Mouse (Mus musculus): Measurements from ENCODE around the gene St13. TPM values are rescaled to one million over a fixed set of nuclear protein-coding genes. Genes with fewer than 3 reads are reported as not detected.

The St13 gene
- polyA plus RNA-seq, 1 experiment from 2014 or later: 233 TPM

DNA sequence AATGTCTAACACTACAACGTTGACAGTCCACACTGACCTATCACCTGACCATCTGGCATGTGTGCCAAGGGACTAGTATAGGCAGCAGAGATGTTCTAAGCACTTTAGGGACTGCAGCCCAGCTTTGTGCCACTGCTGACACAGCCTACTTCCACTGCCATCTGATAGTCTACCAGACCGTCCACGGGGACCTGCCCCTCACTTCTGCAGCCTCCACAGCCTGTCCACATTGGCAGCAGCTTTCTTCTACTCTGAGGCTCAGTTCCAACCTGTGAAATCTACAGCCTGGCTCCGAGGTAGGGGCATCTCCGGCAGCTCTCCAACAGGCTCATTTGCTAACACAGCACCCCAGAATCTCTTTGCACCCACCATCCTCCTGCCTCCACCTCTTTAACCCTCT is 63.4 kb downstream of the St13 start:
- Histone ChIP-seq H3K27ac (replicated peaks) (no peak overlapping the region), H3K36me3 (replicated peaks) (peaks cover 93% of the 10 kb centered on the region), H3K4me1 (no peaks in the 10 kb centered on the region), H3K9me3 (no peaks in the 10 kb centered on the region), H3K27me3 (replicated peaks; ENCODE audit: low read depth, poor library complexity, severe bottlenecking) (no peaks in the 10 kb centered on the region), H3K4me3 (no peak overlapping the region)
- no peak for DNase-seq (ENCODE audit: low spot score)
- WGBS: 91% methylated on average over 5 of the region's 5 CpGs

DNA sequence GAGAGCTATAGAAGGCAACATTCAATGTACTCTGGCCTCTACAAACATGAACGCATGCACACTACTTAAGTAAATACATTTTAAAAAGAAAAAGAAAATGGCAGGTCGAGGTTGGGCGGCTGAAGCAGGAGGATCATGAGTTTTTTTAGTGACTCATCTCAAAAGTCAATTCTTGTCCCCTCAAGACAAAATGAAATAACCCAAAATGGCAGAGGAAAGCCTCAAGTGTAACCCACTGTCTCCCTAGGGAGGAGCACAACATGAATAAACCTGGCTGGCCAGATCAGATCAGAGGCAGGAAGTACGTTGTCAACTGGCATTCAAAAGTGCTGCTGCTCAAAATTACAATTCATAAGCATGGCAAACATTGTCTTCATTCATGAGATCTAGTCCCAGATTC is 67.4 kb downstream of the St13 start:
- H3K36me3 ChIP-seq (replicated peaks): peaks cover 78% of the 10 kb centered on the region
- H3K4me1 ChIP-seq: peaks cover 20% of the 10 kb centered on the region
- no peaks in the 10 kb centered on the region for H3K9me3 ChIP-seq
- WGBS: 94% methylated on average over 4 of the region's 4 CpGs
- no peaks in the 10 kb centered on the region for H3K27me3 ChIP-seq (replicated peaks; ENCODE audit: low read depth, poor library complexity, severe bottlenecking)
- no peak overlapping the region for H3K4me3 ChIP-seq
- no peak for DNase-seq (ENCODE audit: low spot score)
- no peak overlapping the region for H3K27ac ChIP-seq (replicated peaks)

DNA sequence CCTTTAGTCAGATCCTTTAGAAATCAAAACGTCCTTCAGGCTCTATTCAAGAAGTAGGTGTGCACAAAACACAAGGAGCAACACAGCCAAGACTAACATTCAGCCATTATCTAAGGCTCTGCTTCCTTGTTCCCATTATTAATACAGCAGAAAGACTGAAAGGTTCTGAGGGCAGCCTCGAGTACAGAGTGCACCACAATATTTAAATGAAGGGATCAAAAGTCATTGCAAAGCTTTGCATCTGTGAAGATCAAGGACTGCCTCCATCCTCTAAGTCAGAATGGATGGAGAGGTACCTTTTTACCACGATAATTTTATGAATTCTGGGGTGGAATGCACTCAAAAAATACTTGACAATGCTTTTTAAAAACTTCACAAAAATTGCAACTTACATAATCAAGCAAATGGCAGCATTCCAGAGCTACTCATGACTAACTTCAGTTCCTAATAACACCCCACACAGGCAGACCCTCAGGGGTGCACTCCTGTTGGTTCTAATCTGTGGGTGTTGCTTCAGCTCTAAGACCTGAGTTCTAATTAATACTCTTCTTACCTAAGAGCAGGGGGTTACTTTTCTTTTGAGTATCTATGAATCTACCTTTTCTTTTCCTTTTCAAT is 69.0 kb downstream of the St13 start:
- peaks cover 78% of the 10 kb centered on the region for H3K36me3 ChIP-seq (replicated peaks)
- H3K4me1 ChIP-seq: peaks cover 24% of the 10 kb centered on the region
- no peak for DNase-seq (ENCODE audit: low spot score)
- no peak overlapping the region for H3K4me3 ChIP-seq
- H3K27ac ChIP-seq (replicated peaks): no peak overlapping the region
- H3K9me3 ChIP-seq: no peaks in the 10 kb centered on the region
- no peaks in the 10 kb centered on the region for H3K27me3 ChIP-seq (replicated peaks; ENCODE audit: low read depth, poor library complexity, severe bottlenecking)
- 73% methylated on average over 3 of the region's 3 CpGs for WGBS

DNA sequence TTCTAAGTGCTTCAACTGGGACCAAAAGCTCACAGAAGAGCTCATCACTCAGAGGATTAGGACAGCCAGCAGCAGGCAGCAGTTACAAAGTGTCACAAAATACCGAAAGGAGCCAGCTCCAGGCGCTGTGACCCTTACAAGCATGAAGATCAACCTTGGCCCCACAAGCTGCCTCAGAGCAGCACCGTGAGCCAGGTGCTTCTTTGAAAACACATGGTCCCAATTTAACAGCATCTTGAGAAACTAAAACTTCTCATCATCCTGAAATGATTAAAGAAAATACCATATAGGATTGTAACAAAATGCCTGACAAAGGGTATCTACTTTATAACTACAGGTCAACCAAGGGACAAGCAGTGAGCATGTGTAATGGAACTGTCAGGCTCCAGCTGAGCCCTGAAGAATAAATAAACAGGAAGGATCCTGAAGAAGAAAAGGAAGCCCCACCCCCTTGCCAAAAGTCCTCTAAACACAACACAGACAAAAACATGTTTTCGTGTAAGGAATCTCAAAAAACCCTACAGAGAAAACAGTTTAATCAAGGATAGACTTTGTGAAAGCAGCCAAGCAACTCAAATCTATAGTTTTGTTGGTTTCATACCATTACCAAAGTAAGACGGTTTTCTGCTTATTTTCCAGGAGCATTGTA is 70.0 kb downstream of the St13 start:
- WGBS: 40% methylated on average over 5 of the region's 5 CpGs
- Histone ChIP-seq H3K27ac (replicated peaks) (no peak overlapping the region), H3K4me3 (no peak overlapping the region), H3K9me3 (no peaks in the 10 kb centered on the region), H3K27me3 (replicated peaks; ENCODE audit: low read depth, poor library complexity, severe bottlenecking) (no peaks in the 10 kb centered on the region), H3K36me3 (replicated peaks) (peaks cover 77% of the 10 kb centered on the region), H3K4me1 (peaks cover 24% of the 10 kb centered on the region)
- peak; percentile 47 for DNase-seq (ENCODE audit: low spot score)

DNA sequence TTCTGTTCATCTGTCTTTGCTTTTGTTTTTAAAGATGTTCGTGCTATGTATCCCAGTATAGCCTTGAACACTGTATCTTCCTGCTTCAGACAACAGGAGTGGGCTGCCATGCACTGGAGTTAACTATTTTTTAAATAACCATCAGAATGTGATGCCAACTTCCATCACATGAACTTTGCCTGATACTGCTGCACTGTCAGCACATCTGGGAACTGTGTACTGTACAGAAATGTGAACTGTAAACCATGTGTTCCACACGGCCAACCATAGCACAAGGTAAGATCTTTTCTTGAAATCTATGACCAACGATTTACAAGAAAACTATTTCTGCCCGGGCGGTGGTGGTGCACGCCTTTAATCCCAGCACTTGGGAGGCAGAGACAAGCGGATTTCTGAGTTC is 72.4 kb downstream of the St13 start:
- WGBS: 95% methylated on average over 7 of the region's 7 CpGs
- no peak for DNase-seq (ENCODE audit: low spot score)
- Histone ChIP-seq H3K27ac (replicated peaks) (no peak overlapping the region), H3K4me1 (peaks cover 24% of the 10 kb centered on the region), H3K4me3 (no peak overlapping the region), H3K27me3 (replicated peaks; ENCODE audit: low read depth, poor library complexity, severe bottlenecking) (no peaks in the 10 kb centered on the region), H3K9me3 (no peaks in the 10 kb centered on the region), H3K36me3 (replicated peaks) (peaks cover 75% of the 10 kb centered on the region)

DNA sequence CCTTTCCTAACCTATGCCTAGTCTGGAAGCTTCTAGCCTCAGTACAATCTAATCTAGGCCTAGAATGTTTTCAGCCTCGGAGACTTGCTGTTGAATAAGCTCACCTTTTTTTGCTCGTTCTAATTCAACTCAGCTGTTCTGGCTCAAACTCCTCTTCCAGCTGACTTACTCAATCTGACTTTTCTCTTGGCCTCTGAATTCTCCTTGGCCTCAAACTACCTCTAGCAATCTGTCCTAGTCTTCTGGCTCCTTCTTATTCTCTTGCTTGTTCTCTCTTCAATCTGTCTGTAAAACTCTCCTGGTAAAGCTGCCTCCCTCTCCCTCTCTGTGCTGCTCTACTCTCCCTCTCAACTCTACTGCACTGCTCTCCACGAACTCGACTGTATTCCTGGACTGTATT is 74.9 kb downstream of the St13 start:
- H3K9me3 ChIP-seq: no peaks in the 10 kb centered on the region
- no peak for DNase-seq (ENCODE audit: low spot score)
- 79% methylated on average over 4 of the region's 4 CpGs for WGBS
- H3K36me3 ChIP-seq (replicated peaks): peaks cover 88% of the 10 kb centered on the region
- no peak overlapping the region for H3K4me3 ChIP-seq
- H3K4me1 ChIP-seq: peaks cover 16% of the 10 kb centered on the region
- H3K27me3 ChIP-seq (replicated peaks; ENCODE audit: low read depth, poor library complexity, severe bottlenecking): no peaks in the 10 kb centered on the region
- no peak overlapping the region for H3K27ac ChIP-seq (replicated peaks)

DNA sequence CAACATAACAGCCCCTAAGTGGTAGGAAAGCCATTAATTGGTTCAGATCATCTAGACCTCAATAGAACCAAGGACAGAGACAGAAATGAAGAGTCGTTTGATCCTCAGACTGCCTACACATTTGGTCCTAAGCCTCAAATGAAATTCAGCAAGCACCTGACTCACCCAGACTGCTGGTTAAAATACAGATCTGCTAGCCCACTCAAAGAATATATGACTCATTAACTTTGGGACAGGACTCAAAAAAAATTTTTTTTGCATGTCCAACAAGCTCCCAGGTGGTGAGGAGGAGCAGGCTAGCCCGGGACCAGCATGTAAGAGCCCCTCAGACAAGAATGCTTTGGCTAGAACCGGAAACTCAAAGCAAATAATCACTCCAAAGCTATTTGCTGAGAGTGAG is 79.7 kb downstream of the St13 start:
- H3K36me3 ChIP-seq (replicated peaks): peaks cover 92% of the 10 kb centered on the region
- H3K27me3 ChIP-seq (replicated peaks; ENCODE audit: low read depth, poor library complexity, severe bottlenecking): no peaks in the 10 kb centered on the region
- 92% methylated on average over 3 of the region's 3 CpGs for WGBS
- peaks cover 4% of the 10 kb centered on the region; the same call in 1 of the 2 replicates for H3K9me3 ChIP-seq
- H3K4me1 ChIP-seq: no peaks in the 10 kb centered on the region
- no peak for DNase-seq (ENCODE audit: low spot score)
- no peak overlapping the region for H3K27ac ChIP-seq (replicated peaks)
- no peak overlapping the region for H3K4me3 ChIP-seq

DNA sequence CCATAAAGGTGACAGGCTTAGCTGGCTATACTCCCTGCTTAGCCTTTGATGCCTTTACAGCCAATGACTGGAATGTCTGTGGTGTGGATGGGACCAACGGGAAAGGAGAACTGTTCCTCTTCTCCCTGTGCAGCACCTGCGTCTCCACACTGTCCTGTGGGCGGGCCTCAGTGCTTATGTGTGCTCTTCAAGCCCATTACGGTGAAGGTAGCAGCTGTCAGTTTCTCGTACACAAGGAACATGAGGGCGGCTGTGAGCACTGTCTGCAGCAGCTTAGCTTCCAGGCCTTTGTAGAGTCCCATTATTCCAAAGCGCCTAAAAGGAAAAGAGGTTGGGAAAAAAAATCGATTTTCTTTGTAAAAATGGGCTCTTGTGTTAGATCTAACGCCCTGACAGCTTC is 80.4 kb downstream of the St13 start:
- peaks cover 88% of the 10 kb centered on the region for H3K36me3 ChIP-seq (replicated peaks)

DNA sequence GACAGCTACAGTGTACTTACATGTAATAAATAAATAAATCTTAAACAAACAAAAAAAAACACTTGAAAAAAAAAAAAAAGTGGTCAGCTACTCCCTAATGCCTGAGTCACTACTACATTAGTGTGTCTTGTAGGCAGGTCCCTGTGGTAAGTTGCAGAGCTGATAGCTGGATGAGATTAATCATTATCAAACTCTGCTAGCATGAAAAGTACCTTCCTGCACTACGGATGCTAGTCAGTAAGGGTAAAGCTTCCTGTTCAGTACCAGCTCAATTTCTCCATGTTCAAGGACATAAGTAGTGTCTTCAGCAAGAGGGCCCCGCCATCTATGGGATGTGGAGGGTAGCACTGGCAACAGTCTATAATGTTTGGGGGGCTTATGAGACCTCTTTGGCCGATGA is 85.9 kb downstream of the St13 start:
- Histone ChIP-seq H3K9me3 (peaks cover 4% of the 10 kb centered on the region; the same call in 1 of the 2 replicates), H3K36me3 (replicated peaks) (peaks cover 39% of the 10 kb centered on the region), H3K27me3 (replicated peaks; ENCODE audit: low read depth, poor library complexity, severe bottlenecking) (no peaks in the 10 kb centered on the region), H3K4me1 (peaks cover 5% of the 10 kb centered on the region; the same call in 1 of the 2 replicates), H3K27ac (replicated peaks) (no peak overlapping the region), H3K4me3 (no peak overlapping the region)
- DNase-seq (ENCODE audit: low spot score): no peak
- 90% methylated on average over 3 of the region's 3 CpGs for WGBS

More for the DNA sequence above, 80.4 kb downstream of the St13 start:
- Histone ChIP-seq H3K4me3 (no peak overlapping the region), H3K27me3 (replicated peaks; ENCODE audit: low read depth, poor library complexity, severe bottlenecking) (no peaks in the 10 kb centered on the region), H3K4me1 (no peaks in the 10 kb centered on the region), H3K27ac (replicated peaks) (no peak overlapping the region), H3K9me3 (peaks cover 4% of the 10 kb centered on the region; the same call in 1 of the 2 replicates)
- 93% methylated on average over 9 of the region's 9 CpGs for WGBS
- DNase-seq (ENCODE audit: low spot score): no peak

Other genes with a start within 250 kb of the St13 start
- gene Mrtfa, start 209.3 kb downstream of the St13 start, polyA plus RNA-seq (2016; fragmentation: Nextera tagmentation; extraction: Ambion mirVana): 25.0 and 26.3 TPM in 2 replicates
- gene Mchr1, start 164.6 kb downstream of the St13 start, polyA plus RNA-seq (2016; fragmentation: Nextera tagmentation; extraction: Ambion mirVana): 0.15 and 0.27 TPM in 2 replicates
- 83.0 and 94.0 TPM in 2 replicates for gene Slc25a17, start 39.3 kb downstream of the St13 start, polyA plus RNA-seq (2016; fragmentation: Nextera tagmentation; extraction: Ambion mirVana)
- 13.6 and 14.4 TPM in 2 replicates for gene Xpnpep3, start 61 bp upstream of the St13 start, polyA plus RNA-seq (2016; fragmentation: Nextera tagmentation; extraction: Ambion mirVana)
- gene Dnajb7, start 8.2 kb upstream of the St13 start, polyA plus RNA-seq (2016; fragmentation: Nextera tagmentation; extraction: Ambion mirVana): 3.0 and 3.1 TPM in 2 replicates
- gene Rbx1, start 66.2 kb upstream of the St13 start, polyA plus RNA-seq (2016; fragmentation: Nextera tagmentation; extraction: Ambion mirVana): 622 and 633 TPM in 2 replicates
- gene Ep300, start 185.3 kb upstream of the St13 start, polyA plus RNA-seq (2016; fragmentation: Nextera tagmentation; extraction: Ambion mirVana): 20.5 and 20.6 TPM in 2 replicates

Data from embryonic facial prominence, embryonic 10.5 days (tissue).